Mouse (Mus musculus) forebrain, embryonic 13.5 days (tissue): Measurements from ENCODE around the gene Plxdc2. TPM values are rescaled to one million over a fixed set of nuclear protein-coding genes. Genes with fewer than 3 reads are reported as not detected.
A peak's percentile ranks its signal among the peaks of the same experiment; 100 is the strongest.

Source experiments
- ATAC-seq: fragments of 200-750 bp; cut with Nextera tagmentation; 2 replicates; pipeline ENCODE4 v1.8.0; 2017
- H3K27ac ChIP-seq: fragments of 300-500 bp; sonication (generic); 2 replicates; pipeline ENCODE4 v1.5.1; 2015; ENCODE audit warnings: inconsistent platforms, mild to moderate bottlenecking, moderate library complexity
- H3K27me3 ChIP-seq: fragments of 300-500 bp; sonication (generic); 2 replicates; pipeline ENCODE4 v1.6.1; 2015; ENCODE audit warnings: mild to moderate bottlenecking, inconsistent platforms
- H3K36me3 ChIP-seq: fragments of 300-500 bp; sonication (generic); 2 replicates; pipeline ENCODE4 v1.6.1; 2015; ENCODE audit warnings: mild to moderate bottlenecking, inconsistent platforms; ENCODE audit not compliant: poor library complexity, severe bottlenecking
- H3K4me1 ChIP-seq: fragments of 300-500 bp; sonication (generic); 2 replicates; pipeline ENCODE4 v1.6.1; 2015; ENCODE audit warnings: inconsistent platforms
- H3K4me2 ChIP-seq: fragments of 300-500 bp; sonication (generic); 2 replicates; pipeline ENCODE4 v1.6.1; 2015; ENCODE audit warnings: inconsistent platforms, mild to moderate bottlenecking, moderate library complexity
- H3K4me3 ChIP-seq: fragments of 300-500 bp; sonication (generic); 2 replicates; pipeline ENCODE4 v1.5.1; 2015; ENCODE audit warnings: mild to moderate bottlenecking, inconsistent platforms
- H3K9ac ChIP-seq: fragments of 300-500 bp; sonication (generic); 2 replicates; pipeline ENCODE4 v1.6.1; 2015; ENCODE audit warnings: mild to moderate bottlenecking, inconsistent platforms
- H3K9me3 ChIP-seq: fragments of 300-500 bp; sonication (generic); replicated peaks from 2 replicates; pipeline ENCODE4 v1.6.1; 2016; ENCODE audit warnings: inconsistent platforms
- WGBS: fragments of 180-500 bp; shearing (Covaris S2); methylation state at CpG from one replicate; pipeline ENCODE4 v1.1.7; 2015; 5-methylcytosine and 5-hydroxymethylcytosine counted together
- polyA plus RNA-seq: library from polyadenylated mRNA; unstranded; fragments of >200 nt; fragmentation: Nextera tagmentation; extraction: Ambion mirVana; gene quantifications from 2 replicates; pipeline ENCODE4 v1.2.1, GENCODE M21; 2015

The Plxdc2 gene
- polyA plus RNA-seq, result 6.8 and 9.3 TPM in 2 replicates

GRCm38 (mm10) chr2:16356106-16356818 is at the start of gene Plxdc2:
TSS of gene Plxdc2 (plus strand) at chr2:16356304.
- H3K36me3 ChIP-seq, result no peaks in the 10 kb centered on the region
- WGBS, result under 1% methylated on average over 38 of the region's 45 CpGs
- peak within 1 kb of the TSS; percentile 72 for H3K9ac ChIP-seq
- peak within 1 kb of the TSS; percentile 85 for H3K4me2 ChIP-seq
- peak within 1 kb of the TSS; percentile 70 for H3K4me3 ChIP-seq
- peaks cover 20% of the 10 kb centered on the region; the same call in 1 of the 2 replicates for H3K4me1 ChIP-seq
- peaks cover 11% of the 10 kb centered on the region for H3K27me3 ChIP-seq
- no peaks in the 10 kb centered on the region for H3K9me3 ChIP-seq
- peak; percentile 91 for ATAC-seq
- peak within 1 kb of the TSS; percentile 77 for H3K27ac ChIP-seq

GRCm38 (mm10) chr2:16310387-16310786 is 45.7 kb upstream of the Plxdc2 start:
- peaks cover 4% of the 10 kb centered on the region for H3K4me1 ChIP-seq
- no peaks in the 10 kb centered on the region for H3K9me3 ChIP-seq
- no peaks in the 10 kb centered on the region for H3K36me3 ChIP-seq
- no peak overlapping the region for H3K4me2 ChIP-seq
- no peaks in the 10 kb centered on the region for H3K27me3 ChIP-seq
- H3K9ac ChIP-seq, result no peak overlapping the region
- WGBS, result 5% methylated on average over 2 of the region's 2 CpGs
- peak; percentile 80; the same call in 1 of the 2 replicates for ATAC-seq
- H3K4me3 ChIP-seq, result no peak overlapping the region
- no peak overlapping the region for H3K27ac ChIP-seq

GRCm38 (mm10) chr2:16312400-16313070 is 43.6 kb upstream of the Plxdc2 start:
- H3K4me2 ChIP-seq, result no peak overlapping the region
- no peaks in the 10 kb centered on the region for H3K27me3 ChIP-seq
- no peaks in the 10 kb centered on the region for H3K9me3 ChIP-seq
- peaks cover 4% of the 10 kb centered on the region for H3K4me1 ChIP-seq
- no peak overlapping the region for H3K27ac ChIP-seq
- WGBS, result 62% methylated on average over 4 of the region's 4 CpGs
- no peak overlapping the region for H3K4me3 ChIP-seq
- H3K9ac ChIP-seq, result no peak overlapping the region
- H3K36me3 ChIP-seq, result no peaks in the 10 kb centered on the region
- ATAC-seq, result 0 out of 2 replicates have a peak, but pooled peaks have one; percentile 45

GRCm38 (mm10) chr2:16335194-16335781 is 20.8 kb upstream of the Plxdc2 start:
- no peaks in the 10 kb centered on the region for H3K4me1 ChIP-seq
- H3K4me2 ChIP-seq, result no peak overlapping the region
- no peaks in the 10 kb centered on the region for H3K9me3 ChIP-seq
- ATAC-seq, result no peak
- no peaks in the 10 kb centered on the region for H3K27me3 ChIP-seq
- no peaks in the 10 kb centered on the region for H3K36me3 ChIP-seq
- WGBS, result 57% methylated on average over 4 of the region's 4 CpGs
- no peak overlapping the region for H3K9ac ChIP-seq
- no peak overlapping the region for H3K4me3 ChIP-seq
- H3K27ac ChIP-seq, result no peak overlapping the region

- H3K27ac ChIP-seq, result no peak overlapping the region
- no peaks in the 10 kb centered on the region for H3K4me1 ChIP-seq
- 59% methylated on average over 2 of the region's 2 CpGs for WGBS
- no peaks in the 10 kb centered on the region for H3K36me3 ChIP-seq
- H3K4me3 ChIP-seq, result no peak overlapping the region
- no peaks in the 10 kb centered on the region for H3K27me3 ChIP-seq
- H3K9me3 ChIP-seq, result no peaks in the 10 kb centered on the region
- ATAC-seq, result no peak
- no peak overlapping the region for H3K9ac ChIP-seq
- no peak overlapping the region for H3K4me2 ChIP-seq
These were observed 11.5 kb upstream of the Plxdc2 start for GRCm38 (mm10) chr2:16344564-16344963.

GRCm38 (mm10) chr2:16351106-16351505 is 5.0 kb upstream of the Plxdc2 start:
- ATAC-seq, result no peak
- H3K27me3 ChIP-seq, result no peaks in the 10 kb centered on the region

GRCm38 (mm10) chr2:16355611-16356105 is 446 bp upstream of the Plxdc2 start:
- Histone ChIP-seq H3K4me2 (peak overlapping the region; percentile 85), H3K9me3 (no peaks in the 10 kb centered on the region), H3K4me3 (peak overlapping the region; percentile 70), H3K9ac (peak overlapping the region; percentile 72), H3K36me3 (no peaks in the 10 kb centered on the region), H3K4me1 (peaks cover 20% of the 10 kb centered on the region; the same call in 1 of the 2 replicates), H3K27ac (peak overlapping the region; percentile 77), H3K27me3 (peaks cover 11% of the 10 kb centered on the region)
- peak; percentile 87 for ATAC-seq
- 0% methylated on average over 22 of the region's 22 CpGs for WGBS

More at GRCm38 (mm10) chr2:16351106-16351505, 5.0 kb upstream of the Plxdc2 start:
- Histone ChIP-seq H3K4me3 (no peak overlapping the region), H3K9ac (no peak overlapping the region), H3K4me2 (no peak overlapping the region), H3K4me1 (peaks cover 7% of the 10 kb centered on the region; the same call in 1 of the 2 replicates), H3K27ac (no peak overlapping the region), H3K9me3 (no peaks in the 10 kb centered on the region), H3K36me3 (no peaks in the 10 kb centered on the region)
- WGBS, result 75% methylated on average over 3 of the region's 3 CpGs

GRCm38 (mm10) chr2:16356921-16357837 is 1.1 kb downstream of the Plxdc2 start:
- 3% methylated on average over 33 of the region's 33 CpGs for WGBS
- ATAC-seq, result no peak
- no peak overlapping the region for H3K27ac ChIP-seq

GRCm38 (mm10) chr2:16357946-16358345 is 1.8 kb downstream of the Plxdc2 start:
- Histone ChIP-seq H3K4me1 (peaks cover 20% of the 10 kb centered on the region; the same call in 1 of the 2 replicates), H3K4me3 (peak overlapping the region; percentile 70), H3K27ac (no peak overlapping the region), H3K27me3 (peaks cover 11% of the 10 kb centered on the region), H3K9me3 (no peaks in the 10 kb centered on the region), H3K4me2 (peak overlapping the region; percentile 85), H3K9ac (peak overlapping the region; percentile 43), H3K36me3 (no peaks in the 10 kb centered on the region)
- WGBS, result 8% methylated on average over 1 of the region's 1 CpGs
- ATAC-seq, result no peak

More at GRCm38 (mm10) chr2:16356921-16357837, 1.1 kb downstream of the Plxdc2 start:
- peak overlapping the region; percentile 72 for H3K9ac ChIP-seq
- H3K36me3 ChIP-seq, result no peaks in the 10 kb centered on the region
- peaks cover 20% of the 10 kb centered on the region; the same call in 1 of the 2 replicates for H3K4me1 ChIP-seq
- peaks cover 11% of the 10 kb centered on the region for H3K27me3 ChIP-seq
- peak overlapping the region; percentile 70 for H3K4me3 ChIP-seq
- H3K4me2 ChIP-seq, result peak overlapping the region; percentile 85
- H3K9me3 ChIP-seq, result no peaks in the 10 kb centered on the region

- no peak overlapping the region for H3K4me3 ChIP-seq
These were observed 3.3 kb downstream of the Plxdc2 start for GRCm38 (mm10) chr2:16359341-16359928.

GRCm38 (mm10) chr2:16364749-16365148 is 8.6 kb downstream of the Plxdc2 start:
- Histone ChIP-seq H3K36me3 (no peaks in the 10 kb centered on the region), H3K27me3 (no peaks in the 10 kb centered on the region), H3K4me3 (no peak overlapping the region), H3K9me3 (no peaks in the 10 kb centered on the region), H3K4me1 (no peaks in the 10 kb centered on the region), H3K4me2 (no peak overlapping the region), H3K9ac (no peak overlapping the region), H3K27ac (no peak overlapping the region)
- ATAC-seq, result no peak
- WGBS, result 84% methylated on average over 1 of the region's 1 CpGs

More at GRCm38 (mm10) chr2:16359341-16359928, 3.3 kb downstream of the Plxdc2 start:
- no peak overlapping the region for H3K27ac ChIP-seq
- H3K4me2 ChIP-seq, result no peak overlapping the region
- H3K36me3 ChIP-seq, result no peaks in the 10 kb centered on the region
- peaks cover 20% of the 10 kb centered on the region; the same call in 1 of the 2 replicates for H3K4me1 ChIP-seq
- WGBS, result 71% methylated on average over 3 of the region's 3 CpGs
- peaks cover 11% of the 10 kb centered on the region for H3K27me3 ChIP-seq
- no peak for ATAC-seq
- no peaks in the 10 kb centered on the region for H3K9me3 ChIP-seq
- H3K9ac ChIP-seq, result no peak overlapping the region
